19 mouse cellular contexts compared by ENCODE assay signal in genomic region chr5:28799464-28799863, GRCm38 (mm10).
DNase-seq lines count a peak whose midpoint lies in the region; ATAC-seq and TF ChIP-seq lines count a peak whose summit lies in the region.
"Had no signal": no experiment of that assay in that cellular context is flagged by ENCODE, and none has a peak within 500 bp of the region (broad histone marks: within the 10 kb centered on the region; RNA-seq: fewer than 3 reads in every experiment).

No protein-coding gene starts in this region.

- peak; percentile 77 for ATAC-seq in lung, postnatal 0 days
- ATAC-seq in stomach, embryonic 16.5 days (ENCODE audit: insufficient read depth, low FRiP score), result no peak
- no peak for ATAC-seq in CD4-positive, CD25-positive, alpha-beta regulatory T cell, adult 4 months
- ATAC-seq: forebrain, embryonic 15.5 days had no signal

- H3K27ac ChIP-seq in lung, postnatal 0 days (ENCODE audit: low read length), result no peak overlapping the region
- peak overlapping the region; percentile 26; the same call in 1 of the 2 replicates for H3K27ac ChIP-seq in stomach, embryonic 16.5 days (ENCODE audit: low read length)
- H3K27ac ChIP-seq: forebrain, embryonic 15.5 days; heart, embryonic 13.5 days; hindbrain, embryonic 15.5 days had no signal

- no peak for TF ChIP-seq CTCF in lung, postnatal 0 days (IDR thresholded peaks at IDR 0.05)

- H3K4me2 ChIP-seq in lung, postnatal 0 days (replicated peaks; ENCODE audit: low read depth, low read length), result no peak overlapping the region
- H3K4me2 ChIP-seq in stomach, embryonic 16.5 days (ENCODE audit: low read depth, low read length), result no peak overlapping the region
- H3K4me2 ChIP-seq: embryonic facial prominence, embryonic 13.5 days; forebrain, embryonic 15.5 days; heart, embryonic 13.5 days; hindbrain, embryonic 15.5 days had no signal

- no peaks in the 10 kb centered on the region for H3K27me3 ChIP-seq in lung, postnatal 0 days (replicated peaks; ENCODE audit: insufficient read depth, low read length)
- no peaks in the 10 kb centered on the region for H3K27me3 ChIP-seq in stomach, embryonic 16.5 days (ENCODE audit: control insufficient read depth, insufficient read depth, low read length)
- H3K27me3 ChIP-seq: embryonic facial prominence, embryonic 13.5 days; forebrain, embryonic 15.5 days; heart, embryonic 13.5 days; hindbrain, embryonic 15.5 days had no signal

- H3K9me3 ChIP-seq in lung, postnatal 0 days (ENCODE audit: low read length), result no peaks in the 10 kb centered on the region
- no peaks in the 10 kb centered on the region for H3K9me3 ChIP-seq in stomach, embryonic 16.5 days (replicated peaks; ENCODE audit: control insufficient read depth, low read length)
- H3K9me3 ChIP-seq: embryonic facial prominence, embryonic 13.5 days; forebrain, embryonic 15.5 days; heart, embryonic 13.5 days; hindbrain, embryonic 15.5 days had no signal

- peaks cover 3% of the 10 kb centered on the region; the same call in 1 of the 2 replicates for H3K4me1 ChIP-seq in lung, postnatal 0 days (ENCODE audit: insufficient read depth, low read depth, low read length)
- no peaks in the 10 kb centered on the region for H3K4me1 ChIP-seq in stomach, embryonic 16.5 days (ENCODE audit: control insufficient read depth, insufficient read depth, low read length)
- H3K4me1 ChIP-seq: embryonic facial prominence, embryonic 13.5 days; forebrain, embryonic 15.5 days; heart, embryonic 13.5 days; hindbrain, embryonic 15.5 days had no signal

- no peak overlapping the region for H3K9ac ChIP-seq in lung, postnatal 0 days (replicated peaks; ENCODE audit: low read depth)
- H3K9ac ChIP-seq in stomach, embryonic 16.5 days (ENCODE audit: low read length), result no peak overlapping the region
- H3K9ac ChIP-seq: embryonic facial prominence, embryonic 13.5 days; forebrain, embryonic 15.5 days; heart, embryonic 13.5 days; hindbrain, embryonic 15.5 days had no signal

- H3K36me3 ChIP-seq in lung, postnatal 0 days (ENCODE audit: insufficient read depth, low read length), result no peaks in the 10 kb centered on the region
- H3K36me3 ChIP-seq in stomach, embryonic 16.5 days (ENCODE audit: control insufficient read depth, insufficient read depth, low read length), result no peaks in the 10 kb centered on the region
- H3K36me3 ChIP-seq: embryonic facial prominence, embryonic 13.5 days; forebrain, embryonic 15.5 days; heart, embryonic 13.5 days; hindbrain, embryonic 15.5 days had no signal

- DNase-seq in lung, adult 18-20 months, result peak; percentile 7 to 45
- no peak for DNase-seq in lung, postnatal 14 days
- DNase-seq in fat pad, adult 2 months (ENCODE audit: extremely low read depth, low read depth, low spot score), result peak; percentile 36
- peak; percentile 78 for DNase-seq in lung, postnatal 0 days (ENCODE audit: low spot score)
- DNase-seq in ovary, postnatal 10 days (ENCODE audit: low spot score), result no peak
- DNase-seq in ovary, adult 18-20 months (ENCODE audit: low spot score), result no peak
- DNase-seq: adrenal gland, adult 8-10 months; cerebellum, adult 11 months; cerebellum, adult 8-10 months; cerebellum, postnatal 14 days; embryo, embryonic 11 days; heart, postnatal 36 days had no signal

- WGBS in lung, postnatal 0 days, result 52% methylated on average over 2 of the region's 2 CpGs
- 81% methylated on average over 2 of the region's 2 CpGs for WGBS in stomach, embryonic 16.5 days

- no peak for TF ChIP-seq EP300 in lung, postnatal 0 days (IDR thresholded peaks at IDR 0.05)

- no peak overlapping the region for H3K4me3 ChIP-seq in lung, postnatal 0 days (ENCODE audit: low read depth, low read length)
- H3K4me3 ChIP-seq in stomach, embryonic 16.5 days (replicated peaks; ENCODE audit: low read length), result no peak overlapping the region
- H3K4me3 ChIP-seq: embryonic facial prominence, embryonic 13.5 days; erythroblast, embryonic 14.5 days; forebrain, embryonic 15.5 days; heart, embryonic 13.5 days; hindbrain, embryonic 15.5 days had no signal

Comparison
In these comparisons a context has a peak if more than half of its experiments do, and no peak if none do; other contexts are left out.
1. DNase-seq: peak in lung, adult 18-20 months (2 of 2), fat pad, adult 2 months (single experiment) and lung, postnatal 0 days (single experiment); none in lung, postnatal 14 days (single experiment), ovary, postnatal 10 days (single experiment) and ovary, adult 18-20 months (single experiment).